Mouse (Mus musculus): ENCODE measurements at regions not wholly inside any gene's neighbourhood (a gene's known extent, or its start where the extent isn't known, plus 50 kb on each side); places are given as distances from the start of the nearest gene placed in this dataset.

- DNase-seq (ENCODE audit: low read depth), result no peak
Observed at GRCm38 (mm10) chr14:25226840-25227506, 232.0 kb upstream of the Zmiz1 start.

GRCm38 (mm10) chr14:25228321-25229047, 230.5 kb upstream of the Zmiz1 start:
- no peak for DNase-seq (ENCODE audit: low read depth)

GRCm38 (mm10) chr14:25229569-25229968, 229.4 kb upstream of the Zmiz1 start:
- no peak for DNase-seq (ENCODE audit: low read depth)

GRCm38 (mm10) chr14:25231881-25232280, 227.1 kb upstream of the Zmiz1 start:
- no peak for DNase-seq (ENCODE audit: low read depth)

GRCm38 (mm10) chr14:25236421-25236973, 222.5 kb upstream of the Zmiz1 start:
- no peak for DNase-seq (ENCODE audit: low read depth)

GRCm38 (mm10) chr14:25239335-25239960, 219.5 kb upstream of the Zmiz1 start:
- DNase-seq (ENCODE audit: low read depth), result no peak

GRCm38 (mm10) chr14:25242753-25243152, 216.2 kb upstream of the Zmiz1 start:
- no peak for DNase-seq (ENCODE audit: low read depth)

GRCm38 (mm10) chr14:25243289-25243688, 215.7 kb upstream of the Zmiz1 start:
- DNase-seq (ENCODE audit: low read depth), result no peak

- no peak for DNase-seq (ENCODE audit: low read depth)
Observed at GRCm38 (mm10) chr14:25243698-25244097, 215.3 kb upstream of the Zmiz1 start.

GRCm38 (mm10) chr14:25244841-25245240, 214.1 kb upstream of the Zmiz1 start:
- no peak for DNase-seq (ENCODE audit: low read depth)

- no peak for DNase-seq (ENCODE audit: low read depth)
Observed at GRCm38 (mm10) chr14:25245691-25246090, 213.3 kb upstream of the Zmiz1 start.

- DNase-seq (ENCODE audit: low read depth), result no peak
Observed at GRCm38 (mm10) chr14:25248941-25249340, 210.0 kb upstream of the Zmiz1 start.

- DNase-seq (ENCODE audit: low read depth), result no peak
Observed at GRCm38 (mm10) chr14:25253016-25253850, 205.8 kb upstream of the Zmiz1 start.

- DNase-seq (ENCODE audit: low read depth), result no peak
Observed at GRCm38 (mm10) chr14:25263121-25263520, 195.9 kb upstream of the Zmiz1 start.

GRCm38 (mm10) chr14:25266846-25267245, 192.1 kb upstream of the Zmiz1 start:
- DNase-seq (ENCODE audit: low read depth), result no peak

GRCm38 (mm10) chr14:25268090-25268631, 190.8 kb upstream of the Zmiz1 start:
- DNase-seq (ENCODE audit: low read depth), result no peak

GRCm38 (mm10) chr14:25270227-25270876, 188.6 kb upstream of the Zmiz1 start:
- no peak for DNase-seq (ENCODE audit: low read depth)

- no peak for DNase-seq (ENCODE audit: low read depth)
Observed at GRCm38 (mm10) chr14:25272366-25273156, 186.4 kb upstream of the Zmiz1 start.

GRCm38 (mm10) chr14:25279751-25280150, 179.2 kb upstream of the Zmiz1 start:
- no peak for DNase-seq (ENCODE audit: low read depth)

- no peak for DNase-seq (ENCODE audit: low read depth)
Observed at GRCm38 (mm10) chr14:25292557-25292956, 166.4 kb upstream of the Zmiz1 start.
